Mouse (Mus musculus): Measurements from ENCODE around the gene Sh2d1b1.
A peak's percentile ranks its signal among the peaks of the same experiment; 100 is the strongest.
"Not testable (repeated sequence)": the region's sequence is repeated elsewhere in the genome, so short reads cannot be mapped to it uniquely, and the experiment has no call there.

Sh2d1b1 gene

DNA sequence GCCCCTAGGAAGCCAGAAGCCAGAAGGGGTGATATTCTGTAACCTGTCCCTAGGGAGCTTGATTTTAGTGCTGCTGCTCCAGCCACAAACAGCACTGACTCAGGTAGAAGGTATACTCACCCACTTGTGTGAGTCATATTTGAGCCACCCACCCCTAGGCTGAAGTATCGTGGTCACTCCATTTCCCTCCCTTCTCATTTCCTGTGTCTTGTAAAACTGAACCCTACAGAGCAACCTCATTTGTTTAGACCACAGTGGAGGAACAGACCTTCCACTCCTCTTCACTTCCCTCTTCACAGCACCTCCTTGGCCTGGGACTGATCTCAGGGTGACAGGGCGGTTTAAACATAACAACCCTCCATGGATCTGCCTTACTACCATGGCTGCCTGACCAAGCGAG, at the start of gene Sh2d1b1:
Gene Sh2d1b1, plus strand, starts transcription at position 305 of the 400 bp plus-strand sequence.
- no peak for DNase-seq

- not testable (repeated sequence) for DNase-seq
Observed at GRCm38 (mm10) chr1:170232688-170233087, 44.4 kb upstream of the Sh2d1b1 start, which contains the start of gene Sh2d1b2. TSS of gene Sh2d1b2 (plus strand) at chr1:170232749.

GRCm38 (mm10) chr1:170245016-170245415, 32.1 kb upstream of the Sh2d1b1 start:
- no peak for DNase-seq

- no peak for DNase-seq
Observed at GRCm38 (mm10) chr1:170254893-170255559, 22.1 kb upstream of the Sh2d1b1 start.

DNA sequence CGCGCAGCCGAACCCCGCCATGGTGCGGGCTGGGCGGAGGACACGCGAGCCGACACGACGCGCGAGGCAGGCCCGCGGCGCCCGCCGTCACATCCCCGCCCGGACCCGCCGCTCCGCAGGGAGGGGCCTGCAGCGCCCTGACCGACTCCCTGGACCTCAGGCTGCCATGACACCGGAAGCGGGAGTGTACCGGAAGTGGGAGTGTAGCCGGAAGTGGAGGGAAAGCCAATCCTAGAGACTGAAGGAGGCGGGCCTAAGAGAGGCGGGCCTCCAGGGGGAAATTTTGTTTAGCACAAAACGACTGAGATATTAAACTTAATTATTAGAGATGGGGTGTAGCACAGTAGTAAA, 21.6 kb upstream of the Sh2d1b1 start:
- peak; percentile 88 to 91 for DNase-seq

- DNase-seq, result no peak
Observed at GRCm38 (mm10) chr1:170270281-170270680, 6.8 kb upstream of the Sh2d1b1 start.

DNA sequence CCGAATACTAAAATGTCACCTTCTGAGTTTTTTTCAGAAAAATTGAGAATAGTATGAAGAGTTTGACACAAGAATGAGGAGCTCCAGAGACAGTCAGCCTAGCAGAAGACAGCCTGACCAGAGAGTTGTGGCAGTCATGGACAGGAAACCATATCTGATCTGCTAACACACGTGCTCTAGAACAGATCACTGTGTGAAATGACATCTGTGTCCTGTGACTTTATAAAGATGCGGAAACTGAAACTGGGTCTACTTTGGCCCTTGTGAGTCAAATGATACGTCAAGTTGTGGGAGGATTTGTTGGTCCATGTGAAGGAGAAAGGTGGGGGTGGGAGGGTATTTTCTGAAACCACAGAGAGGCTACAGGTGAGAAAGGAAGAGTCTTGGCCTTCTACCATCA, 6.4 kb upstream of the Sh2d1b1 start:
- DNase-seq, result no peak

- DNase-seq, result no peak
Observed at GRCm38 (mm10) chr1:170273252-170273651, 3.9 kb upstream of the Sh2d1b1 start.

GRCm38 (mm10) chr1:170282415-170283129, 5.5 kb downstream of the Sh2d1b1 start:
- no peak for DNase-seq

DNA sequence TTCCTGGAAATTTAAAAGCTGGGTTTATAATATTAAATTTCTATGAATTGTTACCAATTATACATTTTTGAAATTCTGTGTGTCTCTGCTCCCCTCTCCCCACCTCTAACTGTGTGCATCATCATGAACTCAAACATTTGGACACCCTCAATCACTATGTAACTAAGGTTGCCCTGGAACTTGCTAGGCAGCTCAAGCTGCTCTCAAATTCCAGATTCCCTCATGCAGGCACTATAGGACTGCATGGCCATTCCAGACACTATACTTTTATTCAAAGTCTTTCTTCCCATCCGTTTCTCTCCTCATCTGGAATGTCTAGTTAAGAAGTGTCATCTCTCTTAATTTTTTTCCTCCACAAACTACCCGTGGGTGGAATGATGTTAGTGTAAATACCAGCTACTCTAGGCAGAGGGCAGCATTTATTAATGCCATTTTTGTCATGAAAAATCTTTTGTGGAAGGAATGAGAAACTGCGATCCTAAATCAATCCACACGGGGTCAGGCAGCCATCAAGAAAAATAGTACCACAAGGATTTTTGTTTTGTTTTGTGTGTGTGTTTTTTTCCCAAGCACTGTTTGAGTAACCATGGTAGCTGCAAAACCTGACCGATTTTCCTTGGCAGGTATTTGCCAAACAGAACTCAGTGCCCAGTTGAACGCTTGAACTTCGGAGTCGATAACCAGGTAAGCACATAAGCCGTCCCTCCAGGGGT, 15.3 kb downstream of the Sh2d1b1 start:
- DNase-seq, result peak; percentile 66 to 73

GRCm38 (mm10) chr1:170293257-170293656, 16.1 kb downstream of the Sh2d1b1 start:
- DNase-seq, result no peak

DNA sequence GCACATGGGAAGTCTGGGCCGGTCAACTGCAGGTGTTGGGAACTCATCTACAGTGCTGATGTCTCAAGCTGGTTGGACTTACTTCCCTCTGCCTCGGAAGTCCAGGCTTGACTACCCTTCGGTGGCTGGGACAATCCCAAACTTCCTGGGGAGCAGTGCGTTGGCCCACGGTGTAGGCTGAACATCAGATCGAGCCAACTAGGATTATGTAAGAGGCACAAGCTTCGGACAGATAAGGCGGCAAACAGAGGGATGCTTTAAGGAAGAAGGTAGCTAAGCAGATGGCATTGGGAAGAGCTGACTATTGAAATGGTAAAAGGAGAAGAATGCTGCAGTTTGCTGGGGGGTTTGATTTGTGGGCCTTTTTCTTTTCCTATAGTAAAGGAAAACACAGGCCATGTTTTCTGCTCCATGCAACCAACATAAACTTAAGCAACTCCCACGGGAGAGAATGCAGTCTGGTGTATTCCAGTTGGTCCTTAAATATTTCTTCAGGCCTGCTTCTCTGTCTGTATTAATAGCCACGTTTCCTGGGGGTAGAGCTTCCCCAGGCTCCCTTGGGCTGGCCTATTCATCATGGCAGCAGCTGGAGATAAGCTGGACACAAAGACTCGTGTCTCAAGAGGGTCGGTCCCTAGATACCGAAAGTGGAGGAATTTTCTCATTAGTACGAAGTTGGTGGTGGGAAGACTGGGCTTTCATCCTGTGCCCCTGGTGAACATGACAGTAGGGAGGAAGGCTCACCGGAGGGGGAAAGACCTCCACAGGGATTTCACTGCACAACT, 17.9 kb downstream of the Sh2d1b1 start:
- DNase-seq, result no peak

- DNase-seq, result no peak
Observed at GRCm38 (mm10) chr1:170299496-170299895, 22.4 kb downstream of the Sh2d1b1 start.

- no peak for DNase-seq
Observed at GRCm38 (mm10) chr1:170301686-170302085, 24.6 kb downstream of the Sh2d1b1 start.

DNA sequence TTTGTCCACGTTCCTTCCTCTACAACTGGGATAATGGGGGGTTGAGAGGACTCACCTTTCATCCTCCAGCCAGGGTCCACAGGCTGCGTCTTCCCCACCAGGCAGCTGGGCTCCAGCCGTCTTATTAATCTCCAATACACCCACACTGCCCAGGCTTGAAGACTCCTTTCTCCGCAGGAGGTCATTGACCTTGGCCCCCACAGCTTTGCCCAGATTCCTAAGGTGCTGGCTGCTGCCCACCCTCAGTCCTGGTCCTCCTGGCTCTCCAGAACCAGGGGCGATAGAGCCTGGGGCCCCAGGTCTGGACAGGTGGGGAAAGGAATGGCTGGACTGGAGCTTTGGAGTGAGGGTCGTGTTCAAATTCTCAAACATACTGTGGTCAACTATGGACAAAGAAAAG, 25.3 kb downstream of the Sh2d1b1 start:
- DNase-seq, result no peak

GRCm38 (mm10) chr1:170303103-170303502, 26.0 kb downstream of the Sh2d1b1 start:
- no peak for DNase-seq

DNA sequence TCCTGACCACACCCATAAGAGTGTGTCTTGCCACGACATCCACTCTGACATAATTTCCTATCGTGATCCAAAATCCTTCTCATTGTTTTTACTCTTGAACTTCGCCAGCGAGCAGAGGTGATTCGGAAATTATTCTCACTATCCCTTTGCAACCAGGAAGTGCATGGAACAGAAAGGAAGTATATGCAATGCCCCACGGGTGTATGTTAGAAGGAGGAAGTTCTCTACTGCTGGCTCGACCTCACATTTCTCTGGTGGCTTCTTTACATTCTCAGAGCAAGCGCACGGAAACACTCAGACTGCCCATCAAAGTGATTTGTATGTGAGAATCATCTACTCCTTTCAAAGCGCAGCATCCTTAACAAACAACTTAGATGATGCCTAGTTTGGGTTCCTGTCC, 27.9 kb downstream of the Sh2d1b1 start:
- DNase-seq, result no peak

- DNase-seq, result no peak
Observed at GRCm38 (mm10) chr1:170306232-170306631, 29.1 kb downstream of the Sh2d1b1 start, which contains the start of gene Gm7694. TSS of gene Gm7694 (minus strand) at chr1:170306332.

- DNase-seq, result no peak
Observed at GRCm38 (mm10) chr1:170308503-170308902, 31.4 kb downstream of the Sh2d1b1 start, which contains the start of gene Spata46. TSS of gene Spata46 (plus strand) at chr1:170308803.

- DNase-seq, result no peak
Observed at GRCm38 (mm10) chr1:170311431-170311830, 34.3 kb downstream of the Sh2d1b1 start.

DNA sequence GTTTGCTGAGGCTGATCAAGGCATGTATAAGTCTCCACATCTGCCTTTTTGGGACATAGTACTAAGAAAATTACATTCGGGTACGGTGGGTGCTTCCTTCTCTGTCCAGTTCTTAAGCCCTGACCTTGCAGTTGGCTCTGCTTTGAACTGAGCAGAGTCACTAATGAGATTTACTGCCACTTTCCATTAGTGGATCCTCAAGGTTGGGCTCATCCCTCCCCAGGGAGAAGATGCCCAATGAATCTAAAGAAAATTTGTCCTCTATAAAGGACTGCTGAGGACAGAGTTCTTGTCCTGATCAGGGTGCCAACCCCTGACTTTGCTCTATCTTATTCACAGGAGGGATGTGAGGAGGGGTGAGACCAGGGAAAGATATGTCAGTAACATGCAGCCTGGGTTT, 44.9 kb downstream of the Sh2d1b1 start:
- DNase-seq, result no peak

DNA sequence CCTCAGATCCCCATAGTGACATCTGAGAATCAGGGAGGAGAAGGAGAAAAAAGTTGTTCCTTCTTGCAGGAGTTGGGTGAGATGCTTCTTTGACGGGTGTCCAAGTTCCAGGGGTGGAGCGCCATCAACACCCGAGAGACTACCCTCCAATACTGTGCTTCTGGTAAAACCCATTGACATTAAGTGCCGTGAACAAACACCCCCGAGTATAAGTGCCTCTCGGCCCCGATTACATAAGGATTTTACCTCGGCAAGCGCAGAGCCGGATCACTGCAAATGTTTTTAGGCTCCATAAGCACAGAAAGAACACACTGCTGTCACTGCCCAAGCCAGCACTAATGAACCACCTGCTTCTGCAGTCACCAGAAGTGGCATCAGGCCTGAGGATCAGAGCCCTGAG, 45.9 kb downstream of the Sh2d1b1 start:
- no peak for DNase-seq

DNA sequence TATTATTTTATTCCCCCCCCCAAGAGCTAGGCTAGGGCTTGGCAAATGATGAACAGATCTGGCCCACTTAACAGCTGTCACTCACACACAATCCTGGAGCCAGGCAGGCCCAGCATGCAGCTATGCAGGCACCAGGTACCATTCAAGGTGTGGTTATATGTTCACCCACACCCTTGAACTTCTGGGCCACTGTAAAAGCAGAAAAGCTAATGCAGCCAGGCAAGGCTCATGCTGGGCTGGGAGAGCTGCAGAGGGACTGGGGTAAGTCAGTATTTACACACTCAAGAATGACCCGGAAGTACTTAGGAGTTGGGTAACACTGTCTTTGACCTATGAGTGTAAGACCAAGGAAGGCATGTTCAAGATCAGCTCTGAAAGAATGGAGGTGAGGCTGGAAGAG, 47.2 kb downstream of the Sh2d1b1 start:
- DNase-seq, result no peak
